Mouse (Mus musculus): ENCODE data around the gene Clpp. TPM values are rescaled to one million over a fixed set of nuclear protein-coding genes. Genes with fewer than 3 reads are reported as not detected.

Clpp gene
- polyA plus RNA-seq, 1 experiment from 2014 or later = 186 TPM

- Histone ChIP-seq H3K4me3 (ENCODE audit: low read depth, low read length) (no peak overlapping the region), H3K9ac (ENCODE audit: low read length) (no peak overlapping the region), H3K36me3 (ENCODE audit: control insufficient read depth, insufficient read depth, low read length) (peaks cover 69% of the 10 kb centered on the region), H3K4me2 (ENCODE audit: low read length) (no peak overlapping the region), H3K4me1 (replicated peaks; ENCODE audit: control insufficient read depth, insufficient read depth, low read length) (peaks cover 11% of the 10 kb centered on the region; the same call in 1 of the 2 replicates), H3K27ac (ENCODE audit: low read depth) (no peak overlapping the region), H3K27me3 (replicated peaks; ENCODE audit: control insufficient read depth, insufficient read depth, low read length) (no peaks in the 10 kb centered on the region), H3K9me3 (ENCODE audit: control insufficient read depth, low read length) (no peaks in the 10 kb centered on the region)
- no peak for ATAC-seq (replicated peaks; ENCODE audit: low FRiP score, low TSS enrichment, low read depth)
- DNase-seq (ENCODE audit: low spot score) = no peak
- 93% methylated on average over 13 of the region's 13 CpGs for WGBS
Observed at GRCm38 (mm10) chr17:57007137-57007905, 17.2 kb downstream of the Clpp start.

GRCm38 (mm10) chr17:57010911-57011235 lies 20.8 kb downstream of the Clpp start:
- peak overlapping the region; percentile 45; the same call in 1 of the 2 replicates for H3K27ac ChIP-seq (ENCODE audit: low read depth)
- peak; percentile 58 for ATAC-seq (replicated peaks; ENCODE audit: low FRiP score, low TSS enrichment, low read depth)
- H3K36me3 ChIP-seq (ENCODE audit: control insufficient read depth, insufficient read depth, low read length) = peaks cover 35% of the 10 kb centered on the region
- H3K4me3 ChIP-seq (ENCODE audit: low read depth, low read length) = peak overlapping the region; percentile 65
- no peak for DNase-seq (ENCODE audit: low spot score)
- no peaks in the 10 kb centered on the region for H3K9me3 ChIP-seq (ENCODE audit: control insufficient read depth, low read length)
- peak overlapping the region; percentile 96 for H3K4me2 ChIP-seq (ENCODE audit: low read length)
- peaks cover 11% of the 10 kb centered on the region; the same call in 1 of the 2 replicates for H3K4me1 ChIP-seq (replicated peaks; ENCODE audit: control insufficient read depth, insufficient read depth, low read length)
- H3K27me3 ChIP-seq (replicated peaks; ENCODE audit: control insufficient read depth, insufficient read depth, low read length) = no peaks in the 10 kb centered on the region
- peak overlapping the region; percentile 45 for H3K9ac ChIP-seq (ENCODE audit: low read length)
- under 1% methylated on average over 19 of the region's 19 CpGs for WGBS

DNA sequence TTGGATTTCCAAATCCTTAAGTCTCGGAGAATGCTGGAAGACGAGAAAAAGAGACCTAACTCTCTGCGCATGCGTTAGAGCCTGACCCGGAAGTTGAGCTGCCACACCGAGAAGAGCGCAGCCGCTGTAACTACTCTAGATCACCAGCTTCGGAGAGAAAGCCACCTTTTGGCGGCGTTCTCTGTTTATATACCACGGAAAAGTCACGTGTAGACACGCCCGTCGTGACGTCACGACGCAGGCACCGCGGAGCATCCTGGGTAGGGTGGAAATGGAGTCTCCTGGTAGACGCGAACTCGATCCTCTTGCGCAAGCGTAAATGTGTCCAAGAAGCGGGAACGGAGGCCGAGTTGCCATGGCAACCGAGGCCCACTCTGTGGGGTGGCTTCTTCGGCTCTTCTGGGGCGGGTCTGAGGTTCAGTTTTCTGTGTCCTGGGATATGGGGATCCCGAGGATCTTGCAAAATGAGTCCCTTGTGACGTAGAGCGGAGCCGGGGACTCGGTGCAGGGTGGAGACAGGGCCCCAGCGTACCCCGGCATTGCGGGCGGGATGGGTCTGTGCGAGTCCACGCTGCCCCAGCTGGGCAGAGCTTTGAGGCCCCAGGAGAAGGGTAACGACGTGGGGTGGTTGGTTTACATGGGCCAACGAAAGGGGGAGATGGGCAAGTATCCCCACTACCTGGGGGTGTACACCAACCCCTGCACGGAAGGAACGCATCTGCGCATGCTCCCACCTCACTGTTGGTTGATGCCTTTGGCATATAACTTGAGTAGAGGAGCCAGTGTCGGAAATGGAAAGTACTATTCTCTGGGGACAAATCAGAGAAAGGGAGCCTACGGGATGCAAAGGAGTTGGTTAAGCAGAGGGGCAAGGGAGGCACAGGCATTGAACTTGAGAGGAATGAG lies 21.4 kb downstream of the Clpp start, which contains the start of the genes Gtf2f1 and Gm17949:
Gene Gtf2f1, minus strand, starts transcription at position 53 of the 906 bp plus-strand sequence.
Gene Gm17949, plus strand, starts transcription at position 234 of the 906 bp plus-strand sequence.
- Histone ChIP-seq H3K9me3 (ENCODE audit: control insufficient read depth, low read length) (no peaks in the 10 kb centered on the region), H3K9ac (ENCODE audit: low read length) (peak within 1 kb of the TSS; percentile 77), H3K4me3 (ENCODE audit: low read depth, low read length) (peak within 1 kb of the TSS; percentile 65), H3K27ac (ENCODE audit: low read depth) (peak within 1 kb of the TSS; percentile 93), H3K4me1 (replicated peaks; ENCODE audit: control insufficient read depth, insufficient read depth, low read length) (peaks cover 11% of the 10 kb centered on the region; the same call in 1 of the 2 replicates), H3K27me3 (replicated peaks; ENCODE audit: control insufficient read depth, insufficient read depth, low read length) (no peaks in the 10 kb centered on the region), H3K36me3 (ENCODE audit: control insufficient read depth, insufficient read depth, low read length) (peaks cover 29% of the 10 kb centered on the region), H3K4me2 (ENCODE audit: low read length) (peak within 1 kb of the TSS; percentile 96)
- peak; percentile 99 for DNase-seq (ENCODE audit: low spot score)
- under 1% methylated on average over 51 of the region's 51 CpGs for WGBS
- peak; percentile 95 for ATAC-seq (replicated peaks; ENCODE audit: low FRiP score, low TSS enrichment, low read depth)

GRCm38 (mm10) chr17:57012245-57012795 lies 22.2 kb downstream of the Clpp start:
- ATAC-seq (replicated peaks; ENCODE audit: low FRiP score, low TSS enrichment, low read depth) (no peak), DNase-seq (ENCODE audit: low spot score) (no peak)
- Histone ChIP-seq H3K27me3 (replicated peaks; ENCODE audit: control insufficient read depth, insufficient read depth, low read length) (no peaks in the 10 kb centered on the region), H3K27ac (ENCODE audit: low read depth) (peak overlapping the region; percentile 93), H3K36me3 (ENCODE audit: control insufficient read depth, insufficient read depth, low read length) (peaks cover 20% of the 10 kb centered on the region), H3K9me3 (ENCODE audit: control insufficient read depth, low read length) (no peaks in the 10 kb centered on the region), H3K4me2 (ENCODE audit: low read length) (peak overlapping the region; percentile 79), H3K4me3 (ENCODE audit: low read depth, low read length) (peak overlapping the region; percentile 65), H3K9ac (ENCODE audit: low read length) (peak overlapping the region; percentile 77), H3K4me1 (replicated peaks; ENCODE audit: control insufficient read depth, insufficient read depth, low read length) (peaks cover 11% of the 10 kb centered on the region; the same call in 1 of the 2 replicates)
- WGBS = 69% methylated on average over 13 of the region's 13 CpGs

DNA sequence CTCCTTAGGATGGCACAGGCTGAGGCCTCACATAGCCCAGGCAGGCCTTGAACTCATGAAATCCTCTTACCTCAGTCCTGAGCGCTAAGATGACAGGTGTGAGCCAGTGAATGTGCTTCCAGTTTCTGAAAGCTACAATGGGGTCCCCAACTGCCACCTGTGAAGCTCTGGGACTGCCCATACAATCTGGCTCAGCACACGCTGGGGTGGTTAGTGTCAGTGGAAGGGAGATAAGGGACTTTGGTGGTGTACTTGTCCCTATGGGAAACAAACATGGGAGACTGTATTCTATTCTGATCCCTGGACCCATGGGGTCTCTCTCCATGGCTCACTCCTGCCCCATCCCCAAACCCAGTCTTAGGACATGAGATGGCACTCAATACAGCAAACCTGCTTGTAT lies 29.6 kb downstream of the Clpp start:
- ATAC-seq (replicated peaks; ENCODE audit: low FRiP score, low TSS enrichment, low read depth) (no peak), DNase-seq (ENCODE audit: low spot score) (no peak)
- WGBS = 89% methylated on average over 2 of the region's 2 CpGs
- H3K4me2 ChIP-seq (ENCODE audit: low read length) = no peak overlapping the region
- no peaks in the 10 kb centered on the region for H3K4me1 ChIP-seq (replicated peaks; ENCODE audit: control insufficient read depth, insufficient read depth, low read length)
- no peaks in the 10 kb centered on the region for H3K27me3 ChIP-seq (replicated peaks; ENCODE audit: control insufficient read depth, insufficient read depth, low read length)
- H3K4me3 ChIP-seq (ENCODE audit: low read depth, low read length) = no peak overlapping the region
- H3K27ac ChIP-seq (ENCODE audit: low read depth) = no peak overlapping the region
- no peaks in the 10 kb centered on the region for H3K9me3 ChIP-seq (ENCODE audit: control insufficient read depth, low read length)
- no peak overlapping the region for H3K9ac ChIP-seq (ENCODE audit: low read length)
- peaks cover 50% of the 10 kb centered on the region for H3K36me3 ChIP-seq (ENCODE audit: control insufficient read depth, insufficient read depth, low read length)

DNA sequence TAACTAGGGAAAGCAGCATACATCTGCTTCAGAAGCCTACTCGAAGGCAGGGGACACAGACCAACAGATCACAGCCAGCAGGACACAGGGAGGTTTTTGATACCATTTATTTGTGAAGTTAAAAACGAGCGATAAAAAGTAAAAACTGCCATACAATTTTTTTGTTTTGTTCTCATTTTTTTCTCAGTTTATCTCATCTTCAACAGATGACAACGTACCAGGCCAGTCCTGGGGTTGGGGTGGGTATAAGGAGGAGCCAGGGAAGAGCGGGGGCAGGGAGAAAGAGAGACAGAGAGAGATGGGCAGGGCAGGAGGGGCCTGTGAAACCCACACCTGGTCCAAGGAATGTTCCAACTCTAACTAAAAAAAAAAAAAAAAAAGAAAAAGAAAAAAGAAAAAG lies 30.9 kb downstream of the Clpp start:
- WGBS = 93% methylated on average over 5 of the region's 5 CpGs
- Histone ChIP-seq H3K27ac (ENCODE audit: low read depth) (no peak overlapping the region), H3K9me3 (ENCODE audit: control insufficient read depth, low read length) (no peaks in the 10 kb centered on the region), H3K4me3 (ENCODE audit: low read depth, low read length) (no peak overlapping the region), H3K4me1 (replicated peaks; ENCODE audit: control insufficient read depth, insufficient read depth, low read length) (no peaks in the 10 kb centered on the region), H3K9ac (ENCODE audit: low read length) (no peak overlapping the region), H3K27me3 (replicated peaks; ENCODE audit: control insufficient read depth, insufficient read depth, low read length) (no peaks in the 10 kb centered on the region), H3K36me3 (ENCODE audit: control insufficient read depth, insufficient read depth, low read length) (peaks cover 62% of the 10 kb centered on the region), H3K4me2 (ENCODE audit: low read length) (no peak overlapping the region)
- ATAC-seq (replicated peaks; ENCODE audit: low FRiP score, low TSS enrichment, low read depth) (no peak), DNase-seq (ENCODE audit: low spot score) (no peak)

DNA sequence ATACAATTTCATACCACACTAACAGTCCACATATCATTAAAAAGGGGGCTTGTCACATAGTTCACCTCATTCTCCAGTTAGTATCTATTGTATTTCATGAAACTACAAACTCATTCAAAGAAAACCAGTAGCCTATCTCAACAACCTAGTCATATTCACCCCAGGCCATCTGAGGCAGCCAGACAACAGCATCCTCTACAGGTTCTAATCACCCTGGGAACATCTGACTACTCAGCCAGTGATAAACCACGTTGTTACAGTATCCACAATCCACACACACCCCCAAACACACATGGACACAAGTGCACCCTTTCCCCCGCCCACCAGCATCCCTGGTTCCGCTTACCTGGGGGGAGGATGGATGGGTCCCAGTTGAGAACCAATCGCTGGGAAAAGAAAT lies 37.4 kb downstream of the Clpp start:
- Histone ChIP-seq H3K27me3 (replicated peaks; ENCODE audit: control insufficient read depth, insufficient read depth, low read length) (no peaks in the 10 kb centered on the region), H3K4me2 (ENCODE audit: low read length) (no peak overlapping the region), H3K9me3 (ENCODE audit: control insufficient read depth, low read length) (no peaks in the 10 kb centered on the region), H3K4me1 (replicated peaks; ENCODE audit: control insufficient read depth, insufficient read depth, low read length) (peaks cover 13% of the 10 kb centered on the region), H3K27ac (ENCODE audit: low read depth) (no peak overlapping the region), H3K4me3 (ENCODE audit: low read depth, low read length) (no peak overlapping the region), H3K36me3 (ENCODE audit: control insufficient read depth, insufficient read depth, low read length) (peaks cover 67% of the 10 kb centered on the region), H3K9ac (ENCODE audit: low read length) (no peak overlapping the region)
- ATAC-seq (replicated peaks; ENCODE audit: low FRiP score, low TSS enrichment, low read depth) (no peak), DNase-seq (ENCODE audit: low spot score) (no peak)
- 86% methylated on average over 4 of the region's 4 CpGs for WGBS

DNA sequence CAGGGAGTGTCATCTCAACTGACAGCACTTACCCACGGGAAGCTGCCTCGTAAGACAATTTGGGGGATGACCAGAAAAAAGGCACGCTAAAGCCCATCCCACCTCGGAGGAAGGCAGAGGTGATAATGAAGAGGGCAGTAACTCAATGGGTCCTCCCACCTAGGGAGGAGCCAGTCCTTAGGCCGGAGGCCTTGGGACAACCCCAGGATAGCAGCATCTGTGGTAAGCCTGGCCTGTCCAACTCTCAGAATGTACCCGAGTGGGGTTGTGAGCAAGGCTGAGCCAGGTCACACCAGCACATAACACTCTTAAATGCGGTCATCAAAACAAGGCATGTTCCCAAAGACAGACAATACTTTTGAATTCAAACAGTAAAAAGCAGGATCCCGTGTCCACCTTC lies 39.6 kb downstream of the Clpp start:
- peaks cover 45% of the 10 kb centered on the region for H3K36me3 ChIP-seq (ENCODE audit: control insufficient read depth, insufficient read depth, low read length)
- 29% methylated on average over 8 of the region's 8 CpGs for WGBS
- peaks cover 13% of the 10 kb centered on the region for H3K4me1 ChIP-seq (replicated peaks; ENCODE audit: control insufficient read depth, insufficient read depth, low read length)
- no peaks in the 10 kb centered on the region for H3K27me3 ChIP-seq (replicated peaks; ENCODE audit: control insufficient read depth, insufficient read depth, low read length)
- ATAC-seq (replicated peaks; ENCODE audit: low FRiP score, low TSS enrichment, low read depth) (no peak), DNase-seq (ENCODE audit: low spot score) (no peak)
- H3K27ac ChIP-seq (ENCODE audit: low read depth) = no peak overlapping the region
- peak overlapping the region; percentile 85 for H3K4me2 ChIP-seq (ENCODE audit: low read length)
- no peaks in the 10 kb centered on the region for H3K9me3 ChIP-seq (ENCODE audit: control insufficient read depth, low read length)
- peak overlapping the region; percentile 79 for H3K4me3 ChIP-seq (ENCODE audit: low read depth, low read length)
- H3K9ac ChIP-seq (ENCODE audit: low read length) = peak overlapping the region; percentile 99

All from intestine, embryonic 14.5 days (tissue).